Mouse (Mus musculus) heart, adult 2 months (tissue): Measurements from ENCODE around the gene Stap1.

Source experiments
- EP300 ChIP-seq: fragments of 200-500 bp; IDR thresholded peaks from 2 replicates; pipeline ENCODE4 v1.6.1; 2011; ENCODE audit warnings: low read depth, low read length, control low read depth; ENCODE audit not compliant: insufficient read depth
- POLR2A ChIP-seq: fragments of 200-500 bp; IDR thresholded peaks from 2 replicates; pipeline ENCODE4 v1.6.1; 2011; ENCODE audit warnings: mild to moderate bottlenecking, low read depth, low read length, control low read depth; ENCODE audit not compliant: insufficient read depth

- TF ChIP-seq EP300 (no peak), POLR2A (no peak)
Measured at GRCm38 (mm10) chr5:86129828-86130227, 58.3 kb downstream of the Stap1 start.
